Mouse (Mus musculus) CH12.LX (cell line): ENCODE data around the gene Arap2. TPM values are rescaled to one million over a fixed set of nuclear protein-coding genes. Genes with fewer than 3 reads are reported as not detected.

Source experiments
- DNase-seq: peaks from one replicate; pipeline ENCODE4 v3.0.0-alpha.2; 2013; ENCODE audit errors: extremely low read depth
- H3K27ac ChIP-seq: 2 replicates; pipeline ENCODE4 v1.5.1; 2012; ENCODE audit warnings: low read depth, mild to moderate bottlenecking, control low read depth, moderate library complexity; ENCODE audit not compliant: insufficient read depth
- H3K27me3 ChIP-seq: replicated peaks from 2 replicates; pipeline ENCODE3; 2012; ENCODE audit warnings: inconsistent platforms
- H3K36me3 ChIP-seq, 2 experiments: replicated peaks in 1 of 2; 2 replicates each; pipeline versions ENCODE3 to v1.6.1; 2012; ENCODE audit warnings: inconsistent platforms in 1 of 2, low read length in 1 of 2, mild to moderate bottlenecking in 1 of 2, mixed read lengths in 1 of 2, moderate library complexity in 1 of 2; ENCODE audit not compliant: control insufficient read depth in 1 of 2, insufficient read depth in 1 of 2
- H3K4me1 ChIP-seq, 2 experiments: 2 replicates each; pipeline ENCODE4 v1.6.1; 2012; ENCODE audit warnings: inconsistent platforms in 1 of 2, moderate library complexity in 1 of 2; ENCODE audit not compliant: insufficient read depth in 2 of 2, control insufficient read depth in 1 of 2
- H3K4me2 ChIP-seq: 2 replicates; pipeline ENCODE4 v1.6.1; 2012; ENCODE audit warnings: low read depth, mild to moderate bottlenecking, control low read depth; ENCODE audit not compliant: poor library complexity, insufficient read depth, severe bottlenecking
- H3K4me3 ChIP-seq, 3 experiments: fragments of 150-350 bp in 1 of 3; sonication (generic) in 1 of 3; replicated peaks in 1 of 3; 2 replicates each; pipeline versions ENCODE3 to v1.5.1; 2011 to 2012; ENCODE audit warnings: low read depth in 2 of 3, low read length in 2 of 3, mild to moderate bottlenecking in 2 of 3, moderate library complexity in 2 of 3, control low read depth in 1 of 3, improper control_type of control experiment in 1 of 3, inconsistent platforms in 1 of 3, mixed read lengths in 1 of 3; ENCODE audit not compliant: poor library complexity in 1 of 3
- H3K79me2 ChIP-seq: replicated peaks from 2 replicates; pipeline ENCODE4 v1.6.1; 2012; ENCODE audit warnings: mild to moderate bottlenecking, moderate library complexity; ENCODE audit not compliant: control insufficient read depth, poor library complexity, insufficient read depth, severe bottlenecking; ENCODE audit errors: extremely low read depth
- H3K9ac ChIP-seq: 2 replicates; pipeline ENCODE4 v1.6.1; 2012; ENCODE audit warnings: low read depth, mild to moderate bottlenecking, control low read depth, moderate library complexity; ENCODE audit not compliant: insufficient read depth
- H3K9me3 ChIP-seq: replicated peaks from 2 replicates; pipeline ENCODE3; 2012; ENCODE audit warnings: low read length, inconsistent platforms, mixed read lengths
- EP300 ChIP-seq: IDR thresholded peaks from 2 replicates; pipeline ENCODE4 v1.6.1; 2011; ENCODE audit warnings: low read length, improper control_type of control experiment
- KAT2A ChIP-seq: IDR thresholded peaks from 2 replicates; pipeline ENCODE4 v1.6.1; 2012; ENCODE audit warnings: low read length, improper control_type of control experiment, inconsistent platforms; ENCODE audit not compliant: insufficient replicate concordance
- MAZ ChIP-seq: IDR thresholded peaks from 2 replicates; pipeline ENCODE4 v1.6.1; 2012; ENCODE audit warnings: low read depth, mild to moderate bottlenecking, inconsistent platforms, low read length, improper control_type of control experiment, moderate library complexity
- MYC ChIP-seq: IDR thresholded peaks from 2 replicates; pipeline ENCODE4 v1.6.1; 2011; ENCODE audit warnings: low read depth, mild to moderate bottlenecking, improper control_type of control experiment, low read length
- POLR2AphosphoS2 ChIP-seq: IDR thresholded peaks from 2 replicates; pipeline ENCODE4 v1.6.1; 2011; ENCODE audit warnings: low read depth, low read length, improper control_type of control experiment
- RCOR1 ChIP-seq: conservative IDR thresholded peaks from 2 replicates; pipeline ENCODE4 v1.6.1; 2012; ENCODE audit warnings: low read depth, mild to moderate bottlenecking, inconsistent platforms, low read length, improper control_type of control experiment
- SMC3 ChIP-seq: IDR thresholded peaks from 2 replicates; pipeline ENCODE4 v1.6.1; 2011; ENCODE audit warnings: low read depth, low read length, improper control_type of control experiment
- UBTF ChIP-seq: IDR thresholded peaks from 2 replicates; pipeline ENCODE4 v1.6.1; 2012; ENCODE audit warnings: low read depth, mild to moderate bottlenecking, inconsistent platforms, low read length, improper control_type of control experiment, moderate library complexity
- dilution Hi-C: fragments of 300-500 bp; cut with MboI; formaldehyde crosslinking; loops from 2 replicates; pipeline ENCODE4 v1.14.3; 2020; ENCODE audit warnings: low sequenced_read_pairs; ENCODE audit not compliant: extremely low pct_unique_long_range_greater_than_20kb, extremely low pct_ligation_motif_present
- in situ Hi-C: fragments of 300-500 bp; cut with MboI; formaldehyde crosslinking; loops from 3 replicates; pipeline ENCODE4 v1.14.3; 2019; ENCODE audit warnings: low sequenced_read_pairs, low pct_ligation_motif_present, low pct_unique_long_range_greater_than_20kb, mixed read lengths
- polyA plus RNA-seq: library from polyadenylated mRNA; unstranded; fragments of >175 nt; gene quantifications from 2 replicates; pipeline ENCODE4 v1.2.1, GENCODE M21; 2012; ENCODE audit warnings: low read depth; ENCODE audit not compliant: insufficient read length
- total RNA-seq, 2 experiments: library from RNA; depleted of rRNA; stranded (reverse); fragments of 300-350 nt in 1 of 2; fragments of >200 nt in 1 of 2; gene quantifications; 2 replicates each; pipeline ENCODE4 v1.2.3; 2012 to 2014

Arap2 gene
- total and polyA plus RNA-seq, 3 experiments = 6.6 to 15.1 (median 9.4) TPM

- Histone ChIP-seq H3K4me1 (peaks cover 0 to 4% of the 10 kb centered on the region in 2 experiments; a peak in 2 of 4 replicates), H3K36me3 (no peaks in the 10 kb centered on the region), H3K9ac (no peak overlapping the region), H3K4me3 (no peak overlapping the region), H3K79me2 (no peaks in the 10 kb centered on the region), H3K4me2 (no peak overlapping the region), H3K27me3 (no peaks in the 10 kb centered on the region), H3K9me3 (no peaks in the 10 kb centered on the region), H3K27ac (no peak overlapping the region)
- TF ChIP-seq POLR2AphosphoS2 (no peak), MYC (no peak)
- DNase-seq = no peak
- dilution Hi-C loops = no loop called here
- in situ Hi-C loops = no loop called here
Measured at GRCm38 (mm10) chr5:62786809-62787208, 20.9 kb upstream of the Arap2 start.

GRCm38 (mm10) chr5:62778682-62779081, 12.7 kb upstream of the Arap2 start:
- dilution Hi-C loops (no loop called here), in situ Hi-C loops (no loop called here)
- no peak for TF ChIP-seq SMC3
- TF ChIP-seq POLR2AphosphoS2 = no peak
- TF ChIP-seq KAT2A = no peak
- no peak for TF ChIP-seq MAZ
- no peak for TF ChIP-seq EP300
- no peak for TF ChIP-seq UBTF
- DNase-seq = no peak
- no peaks in the 10 kb centered on the region for H3K27me3 ChIP-seq
- peaks cover 3 to 13% of the 10 kb centered on the region in 2 experiments; a peak in 2 of 4 replicates for H3K4me1 ChIP-seq
- H3K36me3 ChIP-seq = no peaks in the 10 kb centered on the region
- no peak overlapping the region for H3K4me3 ChIP-seq
- H3K9me3 ChIP-seq = no peaks in the 10 kb centered on the region
- H3K9ac ChIP-seq = no peak overlapping the region
- H3K27ac ChIP-seq = no peak overlapping the region
- H3K79me2 ChIP-seq = no peaks in the 10 kb centered on the region
- peak overlapping the region; percentile 36 for H3K4me2 ChIP-seq

- dilution Hi-C loops = no loop called here
- no peak for TF ChIP-seq RCOR1
- TF ChIP-seq, all 38 proteins: peak for 0
- no peaks in the 10 kb centered on the region for H3K36me3 ChIP-seq
- H3K27ac ChIP-seq = no peak overlapping the region
- H3K4me3 ChIP-seq = no peak overlapping the region
- no peak overlapping the region for H3K9ac ChIP-seq
- no peak for DNase-seq
- H3K4me2 ChIP-seq = no peak overlapping the region
- no peaks in the 10 kb centered on the region for H3K27me3 ChIP-seq
- in situ Hi-C loops = no loop called here
- no peaks in the 10 kb centered on the region for H3K9me3 ChIP-seq
- H3K79me2 ChIP-seq = no peaks in the 10 kb centered on the region
- H3K4me1 ChIP-seq = peaks cover 3 to 13% of the 10 kb centered on the region in 2 experiments; a peak in 2 of 4 replicates
Measured at GRCm38 (mm10) chr5:62777804-62778203, 11.8 kb upstream of the Arap2 start.
